Mouse (Mus musculus) right cerebral cortex, postnatal 36 days (tissue): ENCODE data around the gene Zfr2.

Experiments used
- DNase-seq, 2 experiments: peaks; one replicate each; pipeline ENCODE4 v3.0.0; 2022; ENCODE audit warnings: low spot score in 2 of 2, mixed read lengths in 1 of 2

Gene Zfr2

DNA sequence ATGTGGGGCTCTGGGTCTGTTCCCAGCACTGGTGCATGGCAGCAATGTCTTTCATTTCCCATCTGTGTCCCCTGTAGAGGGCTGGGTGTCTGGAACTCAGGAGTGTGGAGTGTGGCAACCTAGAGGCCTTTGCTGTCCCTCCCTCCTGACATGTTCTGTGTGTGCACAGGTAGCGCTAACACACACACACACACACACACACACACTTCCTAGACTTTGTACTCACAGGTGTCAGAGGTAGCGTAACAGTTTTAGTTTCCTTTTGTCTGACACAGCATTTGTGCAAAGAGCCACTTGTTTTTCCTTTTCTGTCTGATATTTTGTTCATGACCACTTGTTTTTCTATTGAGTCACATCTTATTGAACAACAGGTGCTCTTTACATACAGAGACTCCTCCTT is 14.8 kb downstream of the Zfr2 start:
- no peak for DNase-seq

DNA sequence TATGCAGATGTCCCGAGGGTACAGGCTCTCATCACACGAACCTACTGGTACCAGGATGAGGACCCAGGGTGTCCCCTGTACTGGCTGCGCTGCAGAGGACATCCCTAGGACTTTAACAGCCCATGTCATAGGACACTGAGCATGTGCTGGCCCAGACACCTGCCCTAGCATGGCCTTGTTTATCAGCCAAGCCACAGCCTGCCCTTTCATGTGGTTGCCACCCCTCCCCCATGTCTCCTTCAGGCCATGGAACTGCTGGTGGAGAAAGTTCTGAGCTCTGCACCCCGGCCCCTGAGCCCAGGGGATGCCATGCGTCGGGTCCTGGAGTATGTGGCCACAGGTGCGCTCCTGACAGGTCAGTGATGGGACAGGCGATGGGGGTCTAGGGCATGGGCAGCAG is 16.5 kb downstream of the Zfr2 start:
- DNase-seq: no peak

DNA sequence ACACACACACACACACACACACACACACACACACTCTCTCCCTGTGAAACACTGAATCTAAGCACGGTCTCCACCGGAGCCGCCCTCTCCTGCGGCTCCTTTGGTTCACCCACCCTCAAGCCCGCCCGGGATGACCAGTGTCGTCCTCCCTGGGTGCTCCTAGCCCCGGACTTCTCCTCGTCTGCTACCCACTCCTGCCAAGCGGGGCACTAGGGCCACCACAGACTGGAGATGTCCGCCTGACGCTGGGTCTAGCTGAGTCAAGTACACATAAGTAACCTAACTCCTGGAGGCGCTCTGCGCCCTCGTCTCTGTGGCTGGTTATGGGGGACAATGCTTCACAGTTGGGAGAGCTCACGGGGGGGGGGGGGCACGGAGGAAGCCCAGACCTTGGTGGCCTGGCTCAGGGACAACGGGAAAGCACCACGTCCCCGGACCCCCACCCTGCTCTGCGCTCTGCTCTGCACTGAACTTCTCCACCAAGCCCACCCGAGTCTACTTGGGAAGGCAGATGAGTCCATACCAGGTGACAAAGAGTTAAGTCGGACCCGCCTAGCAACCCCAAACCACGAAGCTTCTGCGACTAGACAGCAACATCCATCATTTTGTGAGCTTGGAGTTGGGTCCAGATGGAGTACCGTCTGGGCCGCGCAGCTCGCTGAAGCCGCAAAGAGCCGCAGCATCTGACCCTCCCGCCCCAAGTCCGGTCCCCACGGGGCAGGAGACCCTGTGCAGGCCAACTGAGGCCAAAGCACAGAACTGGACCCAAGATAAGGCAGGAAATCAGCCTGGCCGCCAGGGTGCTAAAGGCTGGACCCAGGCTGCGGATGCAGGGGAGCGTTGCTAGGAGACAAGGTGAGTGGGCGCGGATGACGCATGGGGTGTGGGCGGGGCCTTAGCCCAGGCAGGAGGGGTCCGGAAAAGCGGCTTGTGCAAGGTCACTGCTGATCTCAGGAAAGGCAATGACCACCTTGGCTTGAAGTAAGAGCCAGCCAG is 19.8 kb downstream of the Zfr2 start, which contains the start of gene Matk:
Gene Matk (plus strand): TSS at position 512 of the 996 bp plus-strand sequence.
- peak; percentile 90 to 93 for DNase-seq

DNA sequence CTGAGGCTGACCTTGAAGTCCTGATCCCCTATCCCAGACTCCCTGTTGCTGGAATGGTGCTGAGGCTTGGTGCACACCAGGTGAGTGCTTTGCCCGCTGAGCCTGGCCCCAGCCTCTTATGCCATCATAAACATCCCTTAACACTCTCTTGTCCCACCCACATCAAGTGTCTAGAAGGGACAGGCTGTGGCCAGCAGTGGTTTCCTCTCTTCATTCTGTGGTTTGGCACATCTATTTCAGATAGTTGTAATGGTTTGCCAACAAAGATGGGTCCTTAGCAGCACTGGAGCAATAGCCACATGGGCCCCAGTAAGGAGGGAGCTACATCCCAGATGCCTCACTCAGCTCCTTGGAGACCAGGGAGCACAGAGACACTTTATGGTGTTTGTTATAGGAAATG is 21.9 kb downstream of the Zfr2 start:
- DNase-seq: no peak

DNA sequence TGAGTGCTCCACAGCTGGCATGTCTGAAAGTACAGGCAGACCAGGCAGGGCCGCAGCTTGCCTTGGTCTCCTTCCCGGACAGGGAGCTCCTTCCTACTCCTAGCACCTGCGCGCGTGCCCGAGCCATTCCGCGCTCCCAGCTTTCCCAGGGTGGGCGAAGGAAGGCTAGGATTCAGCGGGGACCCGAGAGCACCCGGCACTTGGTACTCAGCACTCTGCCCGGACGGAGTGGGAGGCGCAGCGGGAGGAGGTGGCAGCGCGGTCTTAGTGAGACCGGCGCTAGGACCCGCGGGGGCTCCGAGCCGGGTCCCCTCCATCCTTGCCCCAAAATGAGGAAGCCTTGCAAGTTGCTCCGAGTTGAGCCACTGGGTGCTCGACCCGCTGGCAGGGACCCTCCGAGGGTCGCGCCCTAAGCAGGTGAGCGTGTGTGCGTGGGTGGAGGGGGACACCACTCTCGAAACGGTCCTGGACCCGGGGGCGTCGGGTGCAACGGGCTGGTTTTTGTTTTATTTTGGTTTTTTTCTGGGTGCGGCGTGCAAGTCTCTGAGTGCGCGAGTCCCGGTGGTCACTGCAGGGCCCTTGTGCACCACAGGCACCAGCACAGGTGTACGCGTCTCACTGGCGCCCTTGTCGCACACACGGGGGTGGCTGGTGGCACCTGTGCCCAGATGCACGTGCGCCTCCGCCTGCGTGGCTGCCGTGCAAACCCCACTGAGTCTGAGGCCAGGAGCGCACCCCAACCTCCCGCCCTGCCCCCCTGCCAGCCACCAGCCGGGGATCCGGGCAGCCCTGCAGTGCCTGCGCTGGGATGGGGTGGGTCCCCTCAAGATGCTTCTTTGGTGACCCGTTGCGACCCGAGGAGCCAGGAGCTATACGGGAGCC is 24.4 kb downstream of the Zfr2 start:
- peak in 1 of 2 experiments; percentile 46 for DNase-seq

DNA sequence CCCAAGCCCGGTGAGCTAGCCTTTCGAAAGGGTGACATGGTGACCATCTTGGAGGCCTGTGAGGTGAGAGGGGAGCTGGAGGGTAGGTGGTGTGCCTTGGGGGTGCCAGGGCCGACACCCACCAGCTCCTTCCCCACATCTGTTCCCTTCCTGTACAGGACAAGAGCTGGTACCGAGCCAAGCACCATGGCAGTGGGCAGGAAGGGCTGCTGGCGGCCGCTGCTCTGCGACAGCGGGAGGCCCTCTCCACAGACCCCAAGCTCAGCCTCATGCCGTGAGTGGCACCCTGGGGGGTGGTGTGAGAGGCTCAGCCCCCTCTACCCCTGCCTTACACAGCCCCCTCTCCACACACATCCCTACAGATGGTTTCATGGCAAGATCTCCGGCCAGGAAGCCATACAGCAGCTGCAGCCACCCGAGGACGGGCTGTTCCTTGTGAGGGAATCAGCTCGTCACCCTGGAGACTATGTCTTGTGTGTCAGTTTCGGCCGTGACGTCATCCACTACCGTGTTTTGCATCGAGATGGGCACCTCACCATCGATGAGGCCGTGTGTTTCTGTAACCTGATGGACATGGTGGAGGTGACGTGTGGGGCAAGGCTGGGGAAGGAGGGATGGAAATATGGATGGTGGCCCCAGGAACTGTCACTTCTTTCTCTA is 26.4 kb downstream of the Zfr2 start:
- no peak for DNase-seq

DNA sequence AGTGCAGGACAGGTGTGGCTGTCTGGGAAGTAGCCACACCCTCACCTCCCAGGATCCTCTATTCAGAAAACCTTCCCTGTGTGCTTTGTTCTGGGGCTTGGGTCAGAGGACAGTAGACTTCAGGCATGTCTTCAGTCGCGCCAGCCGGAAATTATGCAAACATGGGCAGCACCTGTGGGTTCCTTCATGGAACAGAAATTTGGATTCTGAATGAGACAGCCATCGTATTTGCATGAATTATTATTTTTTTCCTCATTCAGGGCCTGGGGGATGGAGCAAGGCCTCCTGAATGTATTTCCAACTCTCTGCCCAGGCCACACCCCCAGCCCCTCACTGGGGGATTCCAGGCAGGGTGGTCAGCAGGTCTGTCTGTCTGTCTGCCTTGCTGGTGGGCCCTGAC is 28.1 kb downstream of the Zfr2 start:
- DNase-seq: no peak

DNA sequence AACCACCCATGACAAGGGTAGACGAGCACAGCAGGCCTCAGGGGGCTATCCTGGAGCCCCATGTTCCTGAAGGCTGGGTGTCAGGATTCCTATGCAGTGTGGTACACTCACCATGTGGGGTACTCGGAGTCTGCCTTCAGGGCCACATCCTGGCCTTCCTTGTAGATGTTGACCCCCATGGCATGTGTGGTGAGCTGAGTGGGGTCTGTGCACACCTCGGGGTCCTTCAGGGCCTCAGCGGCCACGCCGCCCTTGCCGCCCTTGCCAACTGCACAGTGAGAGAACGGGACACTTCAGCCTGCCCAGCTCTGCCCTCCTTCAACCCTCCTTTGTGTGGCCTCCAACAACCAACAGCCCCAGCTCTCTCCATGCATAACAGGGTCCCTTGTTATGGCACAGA is 32.6 kb downstream of the Zfr2 start:
- no peak for DNase-seq

DNA sequence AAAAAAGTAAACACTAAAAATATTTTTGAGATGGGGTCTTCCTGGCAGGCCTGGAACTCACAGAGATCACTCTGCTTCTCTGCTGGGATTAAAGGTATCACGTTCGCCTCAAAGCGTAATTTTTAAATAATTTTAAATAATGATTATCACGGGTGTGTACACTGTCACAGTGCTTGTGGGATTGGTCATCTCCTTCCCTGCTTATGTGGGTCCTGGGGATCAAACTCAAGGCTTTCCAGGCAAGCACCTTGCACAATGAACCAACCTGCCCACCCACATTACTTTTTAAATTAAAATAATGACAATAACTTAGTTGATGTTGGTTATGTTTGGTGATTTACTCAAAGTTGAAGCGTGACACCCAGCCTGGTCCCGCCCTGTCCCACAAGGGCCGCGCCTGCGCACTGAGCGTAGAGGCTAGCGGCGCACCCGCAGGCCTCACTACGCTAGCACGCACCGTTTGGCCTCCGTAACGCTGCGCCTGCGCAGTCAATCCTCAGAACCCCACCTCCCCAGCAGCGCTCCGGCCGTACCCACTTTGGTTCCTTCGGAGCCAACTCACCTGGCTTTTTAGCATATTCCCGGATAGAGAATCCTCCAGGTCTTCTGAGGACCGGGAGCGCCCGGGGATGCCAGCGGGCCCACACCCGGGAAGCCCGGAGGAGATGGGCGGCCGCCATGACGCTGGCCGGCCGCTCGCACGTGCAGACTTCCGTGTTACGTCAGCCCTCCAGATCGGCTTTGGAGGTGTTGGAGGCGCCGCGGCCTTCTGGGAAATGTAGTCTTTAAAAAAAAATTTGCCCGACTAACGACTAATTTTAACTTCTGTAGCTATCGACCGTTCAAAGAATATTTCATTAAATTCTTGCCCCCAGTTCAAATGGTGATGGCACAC is 33.5 kb downstream of the Zfr2 start, which contains the start of the genes Mrpl54 and Apba3:
Gene Mrpl54 (minus strand): TSS at position 724 of the 895 bp plus-strand sequence.
Gene Apba3 (plus strand): TSS at position 750 of the 895 bp plus-strand sequence.
- DNase-seq: peak; percentile 91 to 92

DNA sequence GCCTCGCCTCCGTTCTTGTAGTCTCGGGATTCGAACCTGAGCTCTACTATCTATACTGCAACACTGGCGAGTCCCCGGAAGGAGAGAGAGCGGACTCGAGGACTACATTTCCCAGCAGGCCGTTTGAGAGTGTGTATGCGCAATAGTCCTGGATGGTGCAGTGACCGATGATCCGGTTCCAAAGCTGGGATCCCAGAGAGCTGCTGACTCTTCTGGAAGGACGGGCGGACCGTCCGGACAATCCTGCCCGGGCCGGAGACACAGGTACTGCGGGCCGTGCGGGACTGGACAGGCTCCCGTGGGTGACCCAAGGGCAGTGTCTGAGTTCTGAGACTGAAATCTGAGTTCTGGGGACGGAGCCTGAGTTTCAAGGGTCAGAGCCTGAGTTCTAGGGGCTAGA is 35.1 kb downstream of the Zfr2 start:
- peak; percentile 81 to 87 for DNase-seq

DNA sequence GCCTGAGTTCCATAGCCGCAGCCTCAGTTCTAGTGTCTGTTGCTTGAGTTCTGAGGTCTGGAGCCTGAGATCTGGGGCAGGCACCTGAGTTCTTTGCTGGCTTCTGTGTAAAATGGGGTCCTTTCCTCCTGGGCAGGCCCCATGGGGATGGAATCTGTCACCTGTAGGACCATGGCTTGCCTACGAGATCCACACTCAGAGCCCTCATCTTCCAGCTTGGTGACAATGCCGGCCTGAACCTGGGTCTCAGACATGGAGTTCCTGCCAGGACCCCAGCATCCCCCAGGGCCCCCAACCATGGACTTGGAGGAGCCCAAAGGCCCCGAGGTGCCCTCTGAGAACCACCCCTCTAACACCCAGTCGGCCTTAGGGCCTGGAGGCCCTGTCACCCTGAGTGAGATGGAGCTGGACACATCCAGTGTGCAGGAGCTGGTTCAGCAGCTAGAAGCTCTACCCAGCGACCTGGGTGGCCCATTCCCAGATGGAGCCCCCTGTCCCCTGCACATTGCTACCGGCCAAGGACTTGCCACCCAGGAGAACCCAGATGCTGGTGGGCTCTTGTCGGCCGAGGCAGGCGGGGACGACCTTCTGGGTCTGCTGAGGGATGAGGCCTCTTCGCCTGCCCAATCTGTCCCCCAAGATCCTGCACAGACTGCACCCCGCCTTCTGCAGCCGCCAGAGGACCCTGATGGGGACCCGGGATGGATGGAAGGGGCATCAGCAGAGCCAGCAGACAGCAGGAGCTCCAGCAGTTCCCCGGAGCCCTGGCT is 35.9 kb downstream of the Zfr2 start:
- no peak for DNase-seq

DNA sequence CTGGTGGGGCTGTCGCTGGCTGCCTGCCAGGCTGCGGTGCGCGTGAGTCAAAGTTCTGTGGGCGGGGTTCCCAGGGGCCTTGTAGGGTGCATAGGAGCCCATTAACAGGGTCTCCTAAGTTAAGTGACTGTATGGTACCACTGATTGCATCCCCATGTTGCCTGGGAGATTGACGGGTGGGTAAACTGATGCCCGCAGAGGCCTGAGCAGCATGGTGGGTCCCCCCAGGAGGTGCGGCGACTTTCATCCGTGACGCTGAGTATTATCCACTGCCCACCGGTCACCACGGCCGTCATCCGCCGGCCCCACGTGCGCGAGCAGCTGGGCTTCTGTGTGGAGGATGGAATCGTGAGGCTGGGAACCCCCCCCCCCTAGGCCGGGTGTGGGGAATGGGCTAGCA is 39.4 kb downstream of the Zfr2 start:
- DNase-seq: no peak

DNA sequence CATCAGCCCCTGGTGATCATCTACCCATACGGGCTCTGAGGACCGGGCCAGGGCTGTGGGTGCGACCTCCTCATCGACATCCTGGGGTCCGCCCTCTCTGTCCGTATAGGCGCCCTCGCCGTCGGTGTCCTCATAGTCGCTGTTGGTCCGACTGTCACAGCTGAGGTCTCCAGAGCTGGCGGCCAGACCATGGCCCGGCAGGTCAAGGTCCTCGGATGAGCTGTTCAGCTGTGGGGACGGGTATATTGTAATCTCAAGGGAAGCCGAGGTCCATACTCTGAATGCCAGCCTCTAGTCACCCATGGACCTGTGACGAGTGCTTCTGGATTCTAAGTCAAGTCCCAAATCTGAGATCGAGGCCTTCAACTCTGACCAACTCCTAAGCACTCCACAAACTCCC is 40.9 kb downstream of the Zfr2 start:
- DNase-seq: no peak

DNA sequence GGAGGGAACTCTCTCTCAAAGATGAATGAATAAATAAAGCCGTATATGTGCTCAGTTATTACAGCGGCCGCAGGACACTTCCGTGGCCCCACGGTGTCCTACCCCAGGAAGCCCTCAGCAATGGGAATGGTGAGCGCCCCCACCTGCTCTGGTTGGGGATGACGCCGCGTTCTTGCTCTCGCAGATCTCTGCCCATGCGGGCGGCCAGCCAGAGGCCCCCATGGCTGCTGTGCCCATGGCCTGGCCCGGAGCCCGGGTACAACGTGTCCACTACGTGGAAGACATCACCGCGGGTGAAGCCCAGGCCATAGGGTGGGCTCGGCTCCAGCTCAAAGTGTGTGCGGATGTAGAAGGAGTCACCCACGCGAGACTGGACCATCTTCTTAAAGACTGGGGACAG is 44.7 kb downstream of the Zfr2 start:
- DNase-seq: no peak

DNA sequence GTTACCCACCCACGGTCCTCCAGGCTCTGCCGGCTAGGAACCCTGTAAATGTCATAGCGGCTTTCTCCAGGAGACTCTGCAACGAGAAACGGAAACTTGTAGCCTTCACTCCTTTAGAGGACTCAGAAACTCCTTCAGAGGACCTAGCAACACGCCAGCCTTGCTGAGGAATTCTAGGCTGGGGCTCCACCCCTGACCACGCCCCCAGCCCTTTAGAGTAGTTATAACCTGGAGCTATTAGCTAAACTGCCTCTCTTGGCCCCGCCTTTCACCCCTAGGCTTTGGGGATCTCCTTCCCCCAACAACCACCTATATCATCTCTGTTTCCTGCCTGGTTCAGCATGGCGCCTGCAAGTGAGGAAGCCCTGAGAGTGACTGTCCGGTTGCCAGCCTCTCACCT is 46.5 kb downstream of the Zfr2 start:
- no peak for DNase-seq

DNA sequence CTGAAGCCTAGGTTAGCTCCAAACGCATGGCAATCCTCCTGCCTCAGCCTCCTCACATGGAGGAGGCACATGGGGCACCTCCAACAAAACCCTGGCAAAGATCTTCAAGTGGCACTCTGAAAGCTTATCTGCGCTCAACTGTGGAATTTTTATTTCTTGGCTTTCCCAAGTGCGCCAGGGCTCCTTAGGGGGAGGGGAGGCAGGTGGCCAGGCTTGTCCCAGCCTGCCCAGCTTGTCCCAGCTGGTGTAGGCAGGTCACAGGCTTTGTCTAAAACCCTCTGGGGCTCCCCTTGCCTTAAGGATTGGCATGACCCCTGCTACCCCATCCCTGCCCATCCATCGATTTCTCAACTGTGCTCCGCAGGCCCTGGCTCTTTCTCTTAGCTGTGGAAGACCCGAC is 51.2 kb downstream of the Zfr2 start:
- no peak for DNase-seq

DNA sequence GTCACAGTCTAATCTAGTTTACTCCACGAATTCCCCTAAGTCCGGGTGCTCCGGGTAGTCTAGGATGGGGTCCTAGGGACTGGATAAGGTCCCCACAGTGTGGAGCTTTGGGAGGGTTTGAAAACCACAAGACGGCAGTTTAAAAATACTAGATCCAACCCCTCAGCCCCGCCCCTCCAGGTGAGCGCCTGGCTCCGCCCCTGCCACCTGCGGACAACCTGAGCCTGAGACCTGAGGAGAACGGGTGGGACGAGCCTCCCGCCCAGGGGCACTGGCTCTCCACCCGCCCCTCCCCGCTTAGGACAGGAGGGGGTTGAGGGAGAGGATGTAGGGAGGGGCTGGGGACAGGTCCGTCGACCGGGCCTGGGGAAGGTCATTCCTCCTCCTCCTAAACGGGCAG is 51.8 kb downstream of the Zfr2 start:
- no peak for DNase-seq

DNA sequence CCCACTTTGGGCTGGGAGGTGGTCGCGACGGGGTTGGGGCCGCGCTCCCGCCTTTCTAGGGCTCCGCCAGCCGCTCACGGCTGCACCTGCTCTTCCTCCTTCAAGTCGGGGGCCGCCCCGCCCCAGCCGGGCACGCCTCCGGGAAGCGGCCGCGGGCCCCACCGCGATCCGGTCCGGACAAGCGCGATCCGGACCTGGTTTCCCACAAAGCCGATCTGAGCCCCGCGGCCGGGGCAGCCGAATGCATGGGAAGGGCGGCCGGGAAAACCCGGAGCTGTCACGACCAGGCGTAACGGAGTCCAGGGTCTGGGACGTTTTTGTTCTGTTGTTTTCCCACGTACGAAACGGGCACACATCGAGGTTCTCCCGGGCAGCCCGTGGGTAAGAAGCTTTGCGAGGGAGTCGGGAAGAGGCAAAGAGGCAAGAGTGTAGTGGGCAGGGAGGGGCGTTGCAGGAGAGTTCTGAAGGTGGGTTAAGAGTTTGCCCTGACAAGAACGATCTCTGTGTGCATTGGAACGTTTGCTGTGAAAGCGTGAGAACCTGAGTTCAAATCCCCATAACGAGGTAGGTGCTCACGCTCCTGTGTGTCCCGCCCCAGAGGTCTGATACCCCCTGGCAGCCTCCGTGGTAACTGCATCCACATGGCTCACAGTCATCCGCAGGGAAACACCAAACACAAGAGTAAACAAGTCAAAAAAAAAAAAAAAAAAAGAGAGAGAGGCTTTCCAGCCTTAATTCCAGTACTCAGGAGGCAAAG is 52.9 kb downstream of the Zfr2 start:
- DNase-seq: peak; percentile 61 to 67

DNA sequence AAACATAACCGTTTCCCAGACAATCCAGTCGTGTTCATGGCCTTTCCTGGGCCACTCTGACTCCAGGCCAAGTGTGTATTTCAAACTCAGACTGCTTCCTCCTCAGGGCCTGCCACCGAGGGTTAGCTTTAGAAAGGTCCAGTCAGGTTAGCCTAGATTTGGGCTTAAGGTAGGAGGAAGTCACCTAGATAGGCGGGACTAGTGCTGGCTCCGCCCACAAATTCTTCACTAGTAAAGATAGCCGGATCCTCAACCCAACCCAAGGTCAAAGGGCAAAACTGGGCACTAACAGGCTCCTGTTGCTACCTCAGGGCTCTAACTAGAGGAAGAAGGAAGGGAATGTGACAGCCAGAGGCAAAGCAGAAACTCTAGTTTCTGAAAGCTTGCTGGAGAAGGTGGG is 53.6 kb downstream of the Zfr2 start:
- DNase-seq: no peak
